Mouse (Mus musculus) embryo, embryonic 10.5 days (tissue): Measurements from ENCODE around the gene Phactr2.

Experiments used
- DNase-seq: peaks from one replicate; pipeline ENCODE4 v3.0.0-alpha.2; 2015; ENCODE audit warnings: low spot score

Gene Phactr2

GRCm38 (mm10) chr10:13275152-13275551, 199.1 kb downstream of the Phactr2 start:
- DNase-seq: no peak

- DNase-seq: no peak
Measured at GRCm38 (mm10) chr10:13274699-13275098, 199.5 kb downstream of the Phactr2 start.

GRCm38 (mm10) chr10:13273756-13274155, 200.5 kb downstream of the Phactr2 start:
- no peak for DNase-seq

GRCm38 (mm10) chr10:13271716-13272115, 202.5 kb downstream of the Phactr2 start:
- no peak for DNase-seq

GRCm38 (mm10) chr10:13271099-13271498, 203.1 kb downstream of the Phactr2 start:
- no peak for DNase-seq

- DNase-seq: no peak
Measured at GRCm38 (mm10) chr10:13270270-13270669, 203.9 kb downstream of the Phactr2 start.

GRCm38 (mm10) chr10:13259251-13259650, 215.0 kb downstream of the Phactr2 start:
- no peak for DNase-seq

- DNase-seq: peak; percentile 16
Measured at GRCm38 (mm10) chr10:13256196-13256595, 218.0 kb downstream of the Phactr2 start.

- no peak for DNase-seq
Measured at GRCm38 (mm10) chr10:13250280-13250679, 223.9 kb downstream of the Phactr2 start.

- DNase-seq: no peak
Measured at GRCm38 (mm10) chr10:13249126-13249525, 225.1 kb downstream of the Phactr2 start.

GRCm38 (mm10) chr10:13245714-13246113, 228.5 kb downstream of the Phactr2 start:
- no peak for DNase-seq

GRCm38 (mm10) chr10:13244192-13244591, 230.0 kb downstream of the Phactr2 start:
- DNase-seq: no peak

GRCm38 (mm10) chr10:13240431-13240830, 233.8 kb downstream of the Phactr2 start:
- no peak for DNase-seq

GRCm38 (mm10) chr10:13238188-13238587, 236.0 kb downstream of the Phactr2 start:
- no peak for DNase-seq

GRCm38 (mm10) chr10:13236866-13237265, 237.3 kb downstream of the Phactr2 start:
- no peak for DNase-seq

- no peak for DNase-seq
Measured at GRCm38 (mm10) chr10:13234503-13234902, 239.7 kb downstream of the Phactr2 start.

GRCm38 (mm10) chr10:13233941-13234340, 240.3 kb downstream of the Phactr2 start:
- DNase-seq: no peak

- peak; percentile 19 for DNase-seq
Measured at GRCm38 (mm10) chr10:13233143-13233622, 241.0 kb downstream of the Phactr2 start.

- peak; percentile 40 for DNase-seq
Measured at GRCm38 (mm10) chr10:13232443-13233142, 241.6 kb downstream of the Phactr2 start.

GRCm38 (mm10) chr10:13230716-13231115, 243.5 kb downstream of the Phactr2 start:
- DNase-seq: no peak

- DNase-seq: no peak
Measured at GRCm38 (mm10) chr10:13225377-13226063, 248.7 kb downstream of the Phactr2 start.

GRCm38 (mm10) chr10:13222135-13222534, 252.1 kb downstream of the Phactr2 start:
- no peak for DNase-seq

- no peak for DNase-seq
Measured at GRCm38 (mm10) chr10:13220061-13220460, 254.2 kb downstream of the Phactr2 start.
